Mouse (Mus musculus) naive thymus-derived CD4-positive, alpha-beta T cell, adult 2 months (primary cell): ENCODE measurements around the gene Foxp1.
A peak's percentile ranks its signal among the peaks of the same experiment; 100 is the strongest.

Experiments used
- DNase-seq: peaks from one replicate; pipeline ENCODE4 v3.0.0-alpha.2; 2011; ENCODE audit warnings: low read depth

Gene Foxp1

DNA sequence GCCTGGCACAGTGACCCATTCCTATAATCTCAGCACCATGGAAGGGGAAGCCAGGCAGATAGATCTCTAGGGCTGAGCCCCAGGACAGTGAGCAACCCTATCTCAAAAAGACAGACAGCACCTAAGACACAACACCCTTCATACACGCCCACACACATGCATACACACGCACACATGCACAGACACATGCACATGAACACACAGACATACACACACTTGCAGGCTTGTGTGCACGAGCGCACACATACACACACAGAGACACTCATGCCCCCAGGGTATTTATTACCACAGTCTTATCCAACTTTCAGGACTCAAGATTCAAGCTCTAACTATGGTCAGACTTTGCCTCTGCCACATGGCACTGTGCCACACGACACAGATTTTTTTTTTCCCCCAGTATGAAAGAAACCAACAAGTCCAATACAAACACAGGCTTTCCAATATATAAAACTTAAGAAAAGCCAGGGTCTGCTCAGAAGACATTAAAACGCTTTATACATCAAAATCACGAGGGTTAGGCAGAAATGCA lies 38.3 kb downstream of the Foxp1 start:
- DNase-seq = no peak

DNA sequence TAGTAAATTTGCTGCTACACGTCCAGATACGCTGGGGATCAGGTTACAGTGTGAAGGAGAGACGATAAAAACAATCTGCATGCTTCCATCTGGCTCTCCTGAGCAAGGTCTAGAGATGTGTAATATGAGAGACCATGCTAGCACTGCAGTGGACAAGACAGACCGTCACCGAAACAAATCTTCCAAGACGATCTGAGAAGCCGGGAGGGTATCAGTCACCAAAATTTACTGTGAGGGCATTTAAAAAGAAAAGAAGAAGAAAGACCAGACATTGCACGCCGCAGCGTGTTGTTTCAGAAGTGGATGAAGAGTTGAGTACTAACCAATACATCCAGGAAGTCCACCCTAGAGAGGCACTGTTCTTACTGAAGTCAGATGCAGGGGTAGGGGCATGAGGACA lies 39.0 kb downstream of the Foxp1 start:
- no peak for DNase-seq

DNA sequence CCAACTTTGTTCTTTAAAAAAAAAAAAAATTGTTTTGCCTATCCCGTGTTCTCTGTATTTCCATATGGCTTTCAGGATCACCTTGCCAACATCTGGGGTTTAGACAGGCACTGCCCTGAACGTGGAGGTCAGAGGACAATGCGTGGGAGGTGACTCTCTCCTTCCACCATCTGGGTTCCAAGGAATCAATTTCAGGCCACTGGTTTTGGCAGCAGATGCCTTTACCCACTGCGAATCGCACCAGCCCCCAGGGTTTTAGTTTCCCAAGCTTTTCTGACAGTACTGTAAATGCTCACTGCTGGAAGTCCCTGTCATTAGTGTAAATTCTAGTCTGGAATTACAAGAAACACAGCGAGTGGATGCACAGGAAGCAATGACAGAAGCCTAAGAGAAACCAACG lies 41.0 kb downstream of the Foxp1 start:
- no peak for DNase-seq

DNA sequence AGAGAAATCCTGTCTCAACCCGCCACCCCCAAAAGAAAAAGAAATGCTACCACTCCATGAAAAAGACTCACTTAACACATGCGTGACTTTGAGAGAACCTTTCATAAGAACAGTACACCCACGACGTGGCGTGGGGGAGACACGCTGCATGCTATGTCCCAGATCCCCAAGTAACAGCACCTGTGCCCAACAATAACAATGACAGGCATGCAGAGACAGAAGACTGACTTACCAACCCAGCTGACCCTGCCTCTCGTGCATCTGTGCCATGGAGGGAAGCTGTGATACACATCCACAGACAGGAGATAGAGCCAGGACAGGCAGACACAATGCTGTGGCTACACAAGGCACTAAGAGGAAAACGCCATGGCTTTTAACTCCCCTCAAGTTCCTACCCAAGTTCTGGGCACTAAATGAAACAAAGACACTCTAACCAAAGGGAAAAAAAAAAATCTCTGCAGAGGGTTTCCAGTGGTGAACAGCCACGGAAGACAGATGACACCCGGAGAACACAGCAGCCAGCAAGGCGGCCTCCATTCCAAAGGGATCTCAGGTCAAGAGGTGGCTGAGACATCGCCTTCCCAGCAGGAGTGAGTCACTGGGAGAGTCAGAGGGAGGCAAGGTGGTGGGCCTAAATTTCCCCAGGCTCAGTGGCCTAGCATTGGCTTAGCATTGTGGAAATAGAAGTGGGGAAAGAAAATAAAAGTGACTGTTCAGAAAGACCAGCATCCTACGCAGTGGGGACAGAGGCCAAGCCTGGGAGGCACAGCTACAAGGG lies 43.5 kb downstream of the Foxp1 start:
- DNase-seq = no peak

DNA sequence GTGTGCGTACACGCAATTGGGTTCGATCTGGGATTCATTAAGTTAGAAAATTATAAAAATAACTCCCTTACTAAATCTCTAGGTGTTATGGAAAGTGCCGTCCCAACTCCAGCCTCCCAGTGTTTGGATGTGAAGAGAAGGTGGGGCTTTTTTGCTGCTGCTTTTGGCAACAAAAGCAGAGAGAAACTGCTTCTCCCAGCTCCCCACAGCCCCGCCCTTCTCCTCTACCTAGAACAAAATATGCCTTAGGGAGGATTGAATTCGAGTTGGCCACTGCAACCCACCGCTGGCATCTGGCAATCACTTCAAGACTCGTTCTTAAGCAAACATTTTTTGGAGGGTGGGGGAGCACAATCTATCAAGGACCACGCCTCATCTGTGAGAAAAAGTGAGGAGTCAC lies 47.5 kb downstream of the Foxp1 start:
- no peak for DNase-seq

DNA sequence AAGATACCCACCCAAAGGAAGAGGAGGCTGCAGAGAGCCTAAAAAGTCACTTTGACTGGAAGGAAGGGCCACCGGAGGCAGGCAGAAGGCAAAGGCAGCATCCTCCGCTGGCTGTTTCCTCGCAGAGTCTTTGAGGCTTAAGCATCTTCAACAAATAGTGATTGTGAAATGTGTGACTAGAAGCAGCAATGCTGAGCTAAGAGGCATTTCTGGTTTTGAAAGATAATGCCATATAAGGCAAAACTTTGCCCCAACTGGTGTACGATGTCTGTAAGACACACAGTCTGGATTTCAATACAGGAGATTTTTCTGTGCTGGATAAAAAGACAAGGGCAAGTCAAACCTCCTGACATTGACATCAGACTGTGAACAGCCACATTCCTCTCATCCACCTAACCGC lies 51.6 kb downstream of the Foxp1 start:
- no peak for DNase-seq

GRCm38 (mm10) chr6:99469134-99469834 lies 53.2 kb downstream of the Foxp1 start:
- DNase-seq = no peak

GRCm38 (mm10) chr6:99467831-99468230 lies 54.7 kb downstream of the Foxp1 start:
- DNase-seq = no peak

- DNase-seq = no peak
Observed at GRCm38 (mm10) chr6:99467109-99467508, 55.4 kb downstream of the Foxp1 start.

GRCm38 (mm10) chr6:99466354-99466753 lies 56.2 kb downstream of the Foxp1 start:
- no peak for DNase-seq

DNA sequence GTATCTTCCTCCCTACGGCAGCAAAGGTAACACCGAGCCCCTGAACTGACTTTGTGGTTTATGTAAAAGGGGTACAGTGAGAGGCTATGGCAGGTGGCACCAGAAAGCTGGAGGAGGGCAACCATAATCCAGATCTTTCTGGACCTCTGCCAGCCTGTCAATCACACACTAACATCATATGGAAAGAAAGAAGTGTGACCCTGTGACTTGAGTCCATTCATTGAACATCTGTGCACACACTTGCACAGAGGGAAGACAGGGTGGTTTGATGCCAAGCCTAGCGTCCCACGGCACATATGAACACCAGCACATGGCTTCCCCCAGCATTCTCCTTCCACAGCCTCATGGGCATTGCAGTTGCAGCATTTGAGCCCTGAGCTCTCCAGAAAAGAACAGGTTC lies 58.1 kb downstream of the Foxp1 start:
- no peak for DNase-seq

GRCm38 (mm10) chr6:99463906-99464305 lies 58.6 kb downstream of the Foxp1 start:
- DNase-seq = no peak

DNA sequence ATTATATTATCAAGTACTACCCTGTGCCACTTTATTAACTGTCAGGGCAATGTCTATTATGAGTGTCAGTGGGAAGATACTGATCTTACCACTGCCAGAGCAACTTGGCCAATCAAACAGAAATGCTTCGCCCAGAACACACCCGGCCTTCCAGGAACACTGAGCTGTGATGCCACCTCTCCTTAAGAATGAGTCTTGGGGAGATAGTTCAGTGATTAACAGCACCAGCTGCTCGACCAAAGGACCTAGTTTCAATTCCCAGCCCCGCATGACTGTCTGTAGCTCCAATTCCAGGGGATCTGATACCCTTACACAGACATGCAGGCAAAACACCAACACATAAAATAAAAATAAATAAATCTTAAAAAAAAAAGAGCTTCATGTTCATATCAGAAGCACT lies 63.7 kb downstream of the Foxp1 start:
- DNase-seq = no peak

DNA sequence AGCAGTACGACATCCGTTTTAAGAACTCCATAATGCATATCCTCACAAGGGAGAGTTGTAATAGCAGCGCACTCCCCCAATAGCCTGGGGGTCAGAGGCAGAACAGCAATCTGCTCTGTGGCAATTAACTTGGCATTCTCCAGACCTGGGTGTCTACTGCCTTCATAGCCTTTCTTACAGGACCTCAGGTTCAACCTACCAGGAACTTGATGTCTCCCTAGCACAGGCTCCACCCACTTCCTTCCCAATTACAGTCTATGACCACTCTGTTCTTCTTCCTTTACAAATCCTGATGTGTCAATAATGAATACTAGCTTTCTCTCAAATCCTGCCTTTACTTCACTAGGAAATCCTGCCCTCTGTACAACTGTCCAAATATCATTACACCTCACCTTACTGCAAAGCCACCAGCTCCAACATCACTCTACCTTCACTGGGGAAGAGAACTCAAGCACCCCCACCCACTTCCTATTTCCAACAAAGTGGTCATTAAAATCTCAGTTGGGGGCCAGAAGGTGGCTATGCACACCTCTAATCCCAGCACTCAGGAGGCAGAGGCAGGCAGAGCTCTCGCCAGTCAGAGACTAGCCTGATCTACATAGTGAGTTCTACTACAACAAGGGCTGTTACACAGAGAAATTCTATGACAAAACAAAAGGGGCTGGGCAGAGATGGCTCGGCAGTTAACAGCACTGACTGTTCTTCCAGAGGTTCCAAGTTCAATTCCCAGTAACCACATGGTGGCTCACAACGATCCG lies 68.6 kb downstream of the Foxp1 start:
- no peak for DNase-seq

- peak; percentile 83 for DNase-seq
Observed at GRCm38 (mm10) chr6:99452638-99453185, 69.8 kb downstream of the Foxp1 start.

DNA sequence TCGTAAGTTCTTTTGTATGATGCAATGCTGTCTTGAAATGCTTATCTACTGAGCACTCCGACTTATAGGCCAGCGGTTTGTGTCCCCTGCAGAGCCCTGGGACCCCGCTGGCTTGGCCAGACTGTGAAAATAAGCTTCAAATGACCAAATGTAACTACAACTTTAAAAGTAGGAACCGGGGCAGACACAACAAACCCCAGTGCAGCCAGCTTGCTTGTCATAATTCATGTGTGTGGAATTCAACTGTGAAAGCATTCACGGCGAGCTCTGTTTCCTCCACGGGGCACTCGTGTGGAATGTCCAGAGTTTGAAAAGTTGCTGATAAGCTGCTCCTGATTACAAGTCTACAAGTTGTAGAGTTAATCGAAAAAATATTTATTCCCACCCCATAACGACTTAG lies 71.0 kb downstream of the Foxp1 start:
- no peak for DNase-seq

- DNase-seq = no peak
Observed at GRCm38 (mm10) chr6:99447447-99447846, 75.1 kb downstream of the Foxp1 start.

- DNase-seq = peak; percentile 48
Observed at GRCm38 (mm10) chr6:99446801-99447415, 75.6 kb downstream of the Foxp1 start.

DNA sequence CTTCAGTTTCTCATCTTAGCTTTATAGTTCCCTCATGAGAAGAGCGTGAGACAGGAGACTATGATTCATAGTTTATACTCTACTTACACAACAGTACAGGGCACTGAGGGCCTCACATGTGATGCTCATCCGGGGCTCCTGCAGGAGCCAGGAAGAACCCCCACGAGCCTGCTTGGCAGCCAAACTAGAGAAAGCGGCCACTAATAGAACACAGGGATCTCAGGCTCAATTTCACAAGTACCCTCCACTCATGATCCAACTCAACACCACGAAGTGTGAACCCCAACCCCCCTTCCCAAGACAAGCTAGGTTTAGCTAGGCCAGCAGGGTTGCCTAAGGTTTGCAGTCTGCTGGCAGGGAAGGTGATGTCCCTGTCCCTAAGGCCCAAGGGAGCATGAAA lies 79.1 kb downstream of the Foxp1 start:
- peak; percentile 23 for DNase-seq

GRCm38 (mm10) chr6:99441100-99441499 lies 81.4 kb downstream of the Foxp1 start:
- DNase-seq = peak; percentile 71

DNA sequence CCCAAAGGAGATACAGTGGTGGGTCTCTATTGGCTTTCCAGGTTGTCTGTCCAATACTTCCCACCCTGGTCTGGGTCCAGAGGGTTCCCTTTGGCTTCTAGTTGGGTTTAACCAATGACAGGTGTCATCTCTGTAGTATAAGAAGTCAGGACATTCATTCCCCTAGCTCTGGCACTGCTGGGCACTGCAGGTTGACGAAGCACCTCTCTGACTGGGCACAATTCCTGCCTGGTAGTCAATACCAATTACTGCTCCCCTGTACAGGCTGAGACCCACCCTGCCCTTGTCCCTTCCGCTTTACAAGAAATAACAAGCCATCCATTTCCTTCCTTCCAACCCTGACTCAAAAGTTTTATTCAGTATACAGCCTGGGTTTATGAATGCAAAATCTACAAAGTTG lies 81.9 kb downstream of the Foxp1 start:
- no peak for DNase-seq

DNA sequence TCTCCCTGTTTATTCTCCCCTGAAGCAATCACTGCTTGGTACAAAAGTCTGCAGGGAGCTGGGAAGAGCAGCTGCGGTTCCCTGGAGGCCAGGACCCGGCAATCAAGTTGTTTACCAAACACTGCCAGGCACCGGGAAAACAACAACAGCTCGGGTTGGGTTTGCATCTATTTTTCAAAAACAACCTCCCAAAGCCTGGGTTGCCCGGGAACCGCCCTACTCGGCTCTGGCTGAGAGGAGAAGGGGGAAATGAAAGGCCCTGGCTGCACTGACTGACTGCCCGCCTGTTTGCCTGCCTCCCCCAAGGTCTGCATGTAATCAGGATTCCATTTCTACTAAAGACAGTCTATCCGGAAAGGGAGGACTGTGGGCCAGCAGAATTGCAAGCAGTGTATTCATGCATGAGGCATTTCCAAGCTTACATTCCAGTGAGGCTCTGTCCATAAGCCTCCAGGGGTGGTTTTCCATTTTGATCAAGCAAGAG lies 82.6 kb downstream of the Foxp1 start:
- DNase-seq = no peak
